Mouse (Mus musculus): ENCODE measurements at regions not wholly inside any gene's neighbourhood (a gene's known extent, or its start where the extent isn't known, plus 50 kb on each side); places are given as distances from the start of the nearest gene placed in this dataset.

- Histone ChIP-seq H3K4me3 (no peak overlapping the region), H3K27me3 (no peaks in the 10 kb centered on the region), H3K9ac (replicated peaks) (no peak overlapping the region), H3K36me3 (no peaks in the 10 kb centered on the region), H3K9me3 (no peaks in the 10 kb centered on the region), H3K27ac (replicated peaks) (no peak overlapping the region), H3K4me1 (no peaks in the 10 kb centered on the region), H3K4me2 (replicated peaks) (no peak overlapping the region)
- WGBS: 93% methylated on average over 5 of the region's 5 CpGs
- no peak for ATAC-seq (replicated peaks)
Observed at GRCm38 (mm10) chr13:37632835-37633440, 145.3 kb upstream of the Rreb1 start.

DNA sequence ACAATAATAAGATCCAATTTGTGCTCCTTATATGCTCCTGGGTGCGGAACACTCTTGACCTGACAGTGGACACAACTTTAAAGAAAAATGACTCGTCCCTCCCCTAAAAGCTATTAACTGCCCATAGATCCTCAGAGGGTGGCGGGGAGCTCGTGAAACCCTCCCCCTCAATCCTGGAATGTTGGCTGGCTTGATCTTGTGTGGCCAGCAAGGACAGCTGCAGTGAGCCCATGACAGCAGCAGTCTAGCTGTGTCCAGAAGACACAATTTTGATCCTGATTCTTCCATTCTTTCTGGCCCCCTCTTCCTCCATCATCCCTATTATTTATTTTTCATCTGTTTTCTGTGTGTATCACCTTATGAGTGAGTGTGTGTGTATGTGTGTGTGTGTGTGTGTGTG, 141.8 kb upstream of the Rreb1 start:
- no peaks in the 10 kb centered on the region for H3K27me3 ChIP-seq
- WGBS: 79% methylated on average over 4 of the region's 4 CpGs
- no peak overlapping the region for H3K9ac ChIP-seq (replicated peaks)
- no peak overlapping the region for H3K4me2 ChIP-seq (replicated peaks)
- no peak overlapping the region for H3K4me3 ChIP-seq
- H3K36me3 ChIP-seq: no peaks in the 10 kb centered on the region
- H3K4me1 ChIP-seq: no peaks in the 10 kb centered on the region
- ATAC-seq (replicated peaks): no peak
- no peak overlapping the region for H3K27ac ChIP-seq (replicated peaks)
- no peaks in the 10 kb centered on the region for H3K9me3 ChIP-seq

DNA sequence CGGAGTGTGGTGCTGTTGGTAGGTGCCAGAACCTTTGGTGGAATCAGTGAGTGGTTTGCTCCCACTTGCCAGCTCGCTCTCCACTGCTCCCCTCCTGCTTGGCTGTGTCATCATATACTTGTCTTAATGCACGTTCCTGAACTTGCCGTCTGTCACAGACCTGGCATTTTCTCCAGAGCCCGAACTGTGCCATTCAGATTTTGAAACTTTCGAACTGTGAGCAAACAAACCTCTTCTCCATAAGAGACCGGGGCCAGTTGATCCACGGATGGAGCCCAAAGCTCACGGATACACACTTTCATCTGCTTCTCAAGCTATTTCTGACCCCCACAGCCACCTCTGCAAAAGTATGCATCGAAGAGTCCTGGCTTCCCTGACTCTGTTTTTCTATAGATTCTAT, 141.0 kb upstream of the Rreb1 start:
- 88% methylated on average over 10 of the region's 10 CpGs for WGBS
- H3K9me3 ChIP-seq: no peaks in the 10 kb centered on the region
- no peaks in the 10 kb centered on the region for H3K36me3 ChIP-seq
- ATAC-seq (replicated peaks): no peak
- no peaks in the 10 kb centered on the region for H3K27me3 ChIP-seq
- H3K9ac ChIP-seq (replicated peaks): no peak overlapping the region
- no peaks in the 10 kb centered on the region for H3K4me1 ChIP-seq
- H3K4me3 ChIP-seq: no peak overlapping the region
- H3K27ac ChIP-seq (replicated peaks): no peak overlapping the region
- no peak overlapping the region for H3K4me2 ChIP-seq (replicated peaks)

GRCm38 (mm10) chr13:37638071-37638511, 140.1 kb upstream of the Rreb1 start:
- H3K4me1 ChIP-seq: no peaks in the 10 kb centered on the region
- no peaks in the 10 kb centered on the region for H3K36me3 ChIP-seq
- no peaks in the 10 kb centered on the region for H3K27me3 ChIP-seq
- H3K9ac ChIP-seq (replicated peaks): no peak overlapping the region
- no peak for ATAC-seq (replicated peaks)
- H3K27ac ChIP-seq (replicated peaks): no peak overlapping the region
- no peaks in the 10 kb centered on the region for H3K9me3 ChIP-seq
- H3K4me3 ChIP-seq: no peak overlapping the region
- WGBS: 68% methylated on average over 8 of the region's 8 CpGs
- H3K4me2 ChIP-seq (replicated peaks): no peak overlapping the region

GRCm38 (mm10) chr13:37642410-37643093, 135.6 kb upstream of the Rreb1 start:
- no peak for ATAC-seq (replicated peaks)
- H3K9me3 ChIP-seq: no peaks in the 10 kb centered on the region
- WGBS: 41% methylated on average over 13 of the region's 13 CpGs

GRCm38 (mm10) chr13:37644751-37645181, 133.4 kb upstream of the Rreb1 start:
- Histone ChIP-seq H3K4me3 (no peak overlapping the region), H3K27ac (replicated peaks) (no peak overlapping the region), H3K4me1 (no peaks in the 10 kb centered on the region), H3K4me2 (replicated peaks) (no peak overlapping the region), H3K9me3 (no peaks in the 10 kb centered on the region), H3K36me3 (no peaks in the 10 kb centered on the region), H3K9ac (replicated peaks) (no peak overlapping the region), H3K27me3 (no peaks in the 10 kb centered on the region)
- no peak for ATAC-seq (replicated peaks)
- WGBS: 86% methylated on average over 8 of the region's 8 CpGs

More at GRCm38 (mm10) chr13:37642410-37643093, 135.6 kb upstream of the Rreb1 start:
- Histone ChIP-seq H3K27me3 (no peaks in the 10 kb centered on the region), H3K4me1 (no peaks in the 10 kb centered on the region), H3K36me3 (no peaks in the 10 kb centered on the region), H3K4me2 (replicated peaks) (no peak overlapping the region), H3K27ac (replicated peaks) (no peak overlapping the region), H3K9ac (replicated peaks) (no peak overlapping the region), H3K4me3 (no peak overlapping the region)

GRCm38 (mm10) chr13:37649467-37650080, 128.6 kb upstream of the Rreb1 start:
- no peak overlapping the region for H3K4me2 ChIP-seq (replicated peaks)
- no peaks in the 10 kb centered on the region for H3K27me3 ChIP-seq
- no peaks in the 10 kb centered on the region for H3K36me3 ChIP-seq
- no peak overlapping the region for H3K4me3 ChIP-seq
- H3K4me1 ChIP-seq: no peaks in the 10 kb centered on the region
- H3K9ac ChIP-seq (replicated peaks): no peak overlapping the region
- no peaks in the 10 kb centered on the region for H3K9me3 ChIP-seq
- ATAC-seq (replicated peaks): no peak
- 71% methylated on average over 9 of the region's 9 CpGs for WGBS
- no peak overlapping the region for H3K27ac ChIP-seq (replicated peaks)

DNA sequence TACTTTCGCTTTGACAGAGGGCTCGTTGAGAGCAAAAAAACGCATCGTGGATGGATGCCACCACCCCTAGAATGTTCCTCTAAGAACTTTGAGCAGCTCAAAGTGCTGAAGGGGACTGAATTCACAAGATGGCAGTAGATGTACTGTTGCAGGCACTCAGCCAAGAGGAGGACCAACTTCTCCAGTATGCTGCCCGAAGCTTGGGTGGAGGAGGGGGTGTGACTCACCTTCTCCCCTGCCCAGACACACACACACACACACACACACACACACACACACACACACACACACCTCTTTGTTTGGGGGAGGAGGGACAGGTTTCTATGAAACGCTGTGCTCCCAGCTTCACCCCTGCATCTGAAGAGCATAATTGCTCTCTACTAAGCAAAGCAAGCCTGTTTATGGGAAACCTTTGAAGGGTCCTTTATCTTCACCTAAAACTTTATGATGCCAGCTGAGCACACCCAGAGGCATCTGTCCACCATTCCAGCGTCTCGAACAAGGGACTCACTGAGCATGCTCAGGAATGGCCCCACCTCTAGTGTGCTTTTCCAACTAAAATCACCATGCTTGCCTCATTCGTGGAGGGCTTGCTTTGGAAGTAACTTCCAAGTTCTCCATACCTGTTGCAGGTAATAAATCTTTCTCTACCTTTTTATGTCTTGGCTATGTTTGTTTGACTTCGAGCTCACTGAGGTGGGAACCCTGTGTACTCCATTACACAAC, 126.8 kb upstream of the Rreb1 start:
- no peak overlapping the region for H3K4me2 ChIP-seq (replicated peaks)
- no peak overlapping the region for H3K9ac ChIP-seq (replicated peaks)
- H3K27me3 ChIP-seq: no peaks in the 10 kb centered on the region
- no peak for ATAC-seq (replicated peaks)
- H3K27ac ChIP-seq (replicated peaks): no peak overlapping the region
- H3K4me3 ChIP-seq: no peak overlapping the region
- no peaks in the 10 kb centered on the region for H3K9me3 ChIP-seq
- no peaks in the 10 kb centered on the region for H3K36me3 ChIP-seq
- H3K4me1 ChIP-seq: no peaks in the 10 kb centered on the region
- WGBS: 85% methylated on average over 10 of the region's 10 CpGs

GRCm38 (mm10) chr13:37654651-37655050, 123.5 kb upstream of the Rreb1 start:
- Histone ChIP-seq H3K36me3 (no peaks in the 10 kb centered on the region), H3K9ac (replicated peaks) (no peak overlapping the region), H3K9me3 (no peaks in the 10 kb centered on the region), H3K27ac (replicated peaks) (no peak overlapping the region), H3K4me2 (replicated peaks) (no peak overlapping the region), H3K4me3 (no peak overlapping the region), H3K27me3 (no peaks in the 10 kb centered on the region), H3K4me1 (no peaks in the 10 kb centered on the region)
- WGBS: 83% methylated on average over 5 of the region's 5 CpGs
- ATAC-seq (replicated peaks): no peak

- 68% methylated on average over 16 of the region's 16 CpGs for WGBS
- no peak overlapping the region for H3K4me3 ChIP-seq
- no peaks in the 10 kb centered on the region for H3K36me3 ChIP-seq
- no peaks in the 10 kb centered on the region for H3K9me3 ChIP-seq
- no peak for ATAC-seq (replicated peaks)
- no peaks in the 10 kb centered on the region for H3K4me1 ChIP-seq
- H3K27ac ChIP-seq (replicated peaks): no peak overlapping the region
- H3K9ac ChIP-seq (replicated peaks): no peak overlapping the region
- H3K27me3 ChIP-seq: no peaks in the 10 kb centered on the region
- no peak overlapping the region for H3K4me2 ChIP-seq (replicated peaks)
Observed at GRCm38 (mm10) chr13:37657248-37657647, 121.0 kb upstream of the Rreb1 start.

- H3K4me3 ChIP-seq: no peak overlapping the region
- ATAC-seq (replicated peaks): no peak
- H3K4me2 ChIP-seq (replicated peaks): no peak overlapping the region
- no peaks in the 10 kb centered on the region for H3K36me3 ChIP-seq
- no peaks in the 10 kb centered on the region for H3K4me1 ChIP-seq
- WGBS: 60% methylated on average over 2 of the region's 2 CpGs
- H3K9me3 ChIP-seq: no peaks in the 10 kb centered on the region
- no peak overlapping the region for H3K9ac ChIP-seq (replicated peaks)
- H3K27me3 ChIP-seq: no peaks in the 10 kb centered on the region
- no peak overlapping the region for H3K27ac ChIP-seq (replicated peaks)
Observed at GRCm38 (mm10) chr13:37658034-37658433, 120.2 kb upstream of the Rreb1 start.

DNA sequence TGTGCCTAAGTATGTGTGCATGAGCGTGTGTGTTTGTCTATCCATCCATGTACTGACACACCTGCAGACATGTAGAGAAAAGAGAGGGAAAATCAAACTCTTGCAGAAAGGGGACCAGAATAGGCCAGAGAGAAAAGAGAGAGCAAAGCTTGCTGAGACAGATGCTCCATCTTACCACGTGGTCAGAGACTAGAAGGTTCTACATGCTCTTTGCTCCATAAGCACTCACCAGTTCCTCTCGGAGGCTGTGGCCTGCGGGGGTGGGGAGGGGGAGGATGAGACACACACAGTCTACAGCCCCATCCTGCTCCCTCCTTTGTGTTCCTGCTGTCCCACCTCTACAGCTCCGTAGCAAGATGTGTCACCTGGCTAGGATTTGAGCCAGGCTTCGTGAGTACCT, 119.7 kb upstream of the Rreb1 start:
- WGBS: 87% methylated on average over 6 of the region's 6 CpGs
- H3K4me1 ChIP-seq: no peaks in the 10 kb centered on the region
- H3K9ac ChIP-seq (replicated peaks): no peak overlapping the region
- no peaks in the 10 kb centered on the region for H3K9me3 ChIP-seq
- no peak for ATAC-seq (replicated peaks)
- no peak overlapping the region for H3K4me3 ChIP-seq
- no peaks in the 10 kb centered on the region for H3K36me3 ChIP-seq
- H3K27me3 ChIP-seq: no peaks in the 10 kb centered on the region
- H3K27ac ChIP-seq (replicated peaks): no peak overlapping the region
- no peak overlapping the region for H3K4me2 ChIP-seq (replicated peaks)
